Mouse (Mus musculus): ENCODE data around the gene Lsm11. TPM values are rescaled to one million over a fixed set of nuclear protein-coding genes. Genes with fewer than 3 reads are reported as not detected.

Lsm11 gene
- total RNA-seq, 2 experiments from 2014 or later, result 35.5 to 37.0 TPM

DNA sequence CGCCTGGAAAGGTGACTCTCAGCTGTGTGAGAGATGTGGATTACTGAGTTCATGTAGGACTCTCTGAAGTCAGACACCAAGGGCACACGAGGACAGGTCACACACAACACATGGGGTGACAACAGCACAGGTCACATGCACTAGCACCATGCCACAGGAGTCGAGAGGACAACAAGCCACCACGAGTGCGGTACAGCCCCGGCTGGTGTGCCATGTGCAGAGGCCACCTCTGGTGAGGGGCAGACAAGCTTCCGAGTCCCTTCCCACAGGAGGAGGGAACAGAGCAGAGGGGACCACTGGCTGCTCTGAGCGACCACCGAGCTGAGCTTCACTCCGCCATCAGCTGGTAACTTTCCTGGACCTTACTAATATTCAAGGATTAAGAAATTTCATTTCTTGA lies 12.0 kb downstream of the Lsm11 start:
- DNase-seq (ENCODE audit: extremely low spot score in 1 of 2, low spot score in 1 of 2), result no peak

GRCm38 (mm10) chr11:45929541-45929940 lies 15.2 kb downstream of the Lsm11 start:
- DNase-seq (ENCODE audit: extremely low spot score in 1 of 2, low spot score in 1 of 2), result no peak

DNA sequence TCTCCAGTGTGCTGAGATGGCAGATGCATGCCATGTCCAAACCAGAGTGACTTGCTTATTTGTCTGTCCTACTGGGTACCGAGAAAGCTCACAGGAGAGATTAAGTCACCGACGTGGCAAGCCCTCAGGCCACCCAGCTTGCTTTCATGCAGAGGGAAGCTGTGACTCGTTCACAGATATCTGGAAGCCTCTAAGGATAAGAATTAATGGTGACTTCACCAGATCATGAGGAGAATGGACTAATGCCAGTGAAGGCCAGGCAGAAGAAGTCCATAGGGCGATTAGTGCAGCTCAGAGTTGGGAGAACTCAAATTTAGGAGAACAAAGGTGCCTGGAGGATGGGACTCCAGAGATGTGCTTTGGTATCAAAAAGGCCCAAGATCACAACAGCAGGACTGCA lies 17.3 kb downstream of the Lsm11 start:
- DNase-seq (ENCODE audit: extremely low spot score in 1 of 2, low spot score in 1 of 2), result no peak

- DNase-seq (ENCODE audit: extremely low spot score in 1 of 2, low spot score in 1 of 2), result peak; percentile 59 to 72
Measured at GRCm38 (mm10) chr11:45926640-45927082, 18.1 kb downstream of the Lsm11 start.

DNA sequence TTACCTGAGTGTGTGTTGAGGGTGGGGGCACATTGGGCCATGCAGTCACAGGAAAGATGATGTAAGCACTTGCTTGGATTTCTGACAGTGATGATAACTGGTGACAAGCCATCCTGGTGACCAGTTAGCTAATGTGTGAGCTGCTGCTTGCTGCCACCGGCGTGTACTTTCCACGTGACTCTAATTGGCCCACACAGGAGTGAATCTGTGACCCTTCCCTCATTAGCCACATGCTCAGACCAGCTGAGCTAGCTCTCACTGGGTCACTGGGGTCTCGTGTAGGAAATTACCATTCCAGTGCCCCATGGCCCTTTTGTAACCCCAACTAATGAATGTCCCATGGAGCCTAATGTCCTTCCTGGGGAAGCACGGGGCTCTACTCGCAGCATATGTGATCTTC lies 19.3 kb downstream of the Lsm11 start:
- no peak for DNase-seq (ENCODE audit: extremely low spot score in 1 of 2, low spot score in 1 of 2)

GRCm38 (mm10) chr11:45921480-45921898 lies 23.2 kb downstream of the Lsm11 start:
- DNase-seq (ENCODE audit: extremely low spot score in 1 of 2, low spot score in 1 of 2), result no peak

GRCm38 (mm10) chr11:45921026-45921425 lies 23.7 kb downstream of the Lsm11 start:
- no peak for DNase-seq (ENCODE audit: extremely low spot score in 1 of 2, low spot score in 1 of 2)

GRCm38 (mm10) chr11:45918836-45919235 lies 25.9 kb downstream of the Lsm11 start:
- DNase-seq (ENCODE audit: extremely low spot score in 1 of 2, low spot score in 1 of 2), result no peak

DNA sequence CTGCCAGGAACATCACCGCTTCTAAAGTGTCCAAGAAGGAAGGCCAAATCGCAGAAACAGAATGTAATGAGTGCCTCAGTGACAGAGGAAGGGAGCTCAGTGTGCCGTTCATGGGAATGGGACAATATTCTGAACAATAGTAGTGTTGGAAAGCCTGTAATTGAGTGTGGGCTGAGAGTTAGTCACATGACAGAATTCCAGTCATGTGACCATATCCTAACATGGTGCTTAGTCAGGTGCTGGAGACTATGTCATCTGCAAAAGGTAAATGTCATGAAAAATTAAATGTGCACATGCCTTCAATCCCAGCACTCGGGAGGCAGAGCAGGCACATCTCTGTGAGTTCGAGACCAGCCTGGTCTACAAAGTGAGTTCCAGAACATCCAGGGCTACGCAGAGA lies 26.7 kb downstream of the Lsm11 start:
- no peak for DNase-seq (ENCODE audit: extremely low spot score in 1 of 2, low spot score in 1 of 2)

DNA sequence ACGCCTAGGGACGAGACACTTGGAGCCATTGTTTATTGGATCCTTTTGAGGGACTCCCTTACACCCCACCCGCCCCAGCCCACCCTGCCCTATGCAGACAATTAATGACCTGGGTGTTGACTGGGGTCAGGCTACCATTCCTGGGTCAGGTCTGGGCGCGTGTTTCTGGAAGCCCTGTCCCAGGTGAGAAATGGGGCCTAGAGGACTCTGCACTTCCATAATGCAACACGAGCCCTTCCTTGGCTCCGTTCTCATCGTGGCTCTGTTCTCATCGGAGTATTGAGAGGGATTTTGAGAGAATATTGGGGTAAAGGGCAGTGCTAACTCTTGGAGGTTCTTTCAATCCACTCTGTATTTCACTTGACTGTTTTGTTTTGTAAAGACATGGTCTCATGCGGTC lies 28.5 kb downstream of the Lsm11 start:
- no peak for DNase-seq (ENCODE audit: extremely low spot score in 1 of 2, low spot score in 1 of 2)

DNA sequence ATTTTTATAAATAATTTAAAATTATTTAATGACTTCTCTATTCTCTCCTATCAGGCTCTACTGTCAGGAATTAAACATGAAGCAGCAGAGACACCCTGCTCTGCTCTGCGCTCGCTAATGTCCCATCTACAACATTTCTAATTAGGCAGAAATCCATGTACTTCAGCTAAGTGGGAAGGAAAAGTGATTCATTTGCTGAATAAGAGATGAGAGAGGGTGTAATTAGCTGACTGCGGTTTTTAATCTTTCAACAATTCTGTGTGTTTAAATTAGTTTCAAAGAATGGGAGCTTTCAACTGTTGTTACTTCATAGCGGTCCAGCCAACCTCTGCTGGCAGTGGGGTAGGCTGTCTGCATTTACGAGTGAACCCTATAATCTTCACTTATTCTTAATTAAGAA lies 34.0 kb downstream of the Lsm11 start:
- no peak for DNase-seq (ENCODE audit: extremely low spot score in 1 of 2, low spot score in 1 of 2)

GRCm38 (mm10) chr11:45908894-45909293 lies 35.8 kb downstream of the Lsm11 start:
- no peak for DNase-seq (ENCODE audit: extremely low spot score in 1 of 2, low spot score in 1 of 2)

DNA sequence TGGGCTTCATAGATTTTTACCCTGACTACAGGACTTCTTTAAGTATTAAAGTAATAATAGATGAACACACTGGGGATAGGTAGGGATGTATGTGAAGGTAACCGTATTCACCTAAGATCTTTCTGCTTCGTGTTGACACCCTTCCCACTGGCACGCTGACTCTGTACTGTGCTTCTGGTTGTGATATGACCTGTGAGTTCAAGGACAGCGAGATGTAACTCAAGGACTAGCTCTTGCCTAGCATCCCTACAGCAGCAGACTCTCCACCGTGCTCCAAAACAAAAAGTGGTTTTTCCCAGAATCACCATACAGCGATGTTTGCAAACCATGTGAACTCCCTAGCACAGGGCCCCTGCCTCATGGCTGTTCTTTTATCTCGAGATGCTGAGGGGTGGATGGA lies 36.7 kb downstream of the Lsm11 start:
- no peak for DNase-seq (ENCODE audit: extremely low spot score in 1 of 2, low spot score in 1 of 2)

GRCm38 (mm10) chr11:45907301-45907700 lies 37.4 kb downstream of the Lsm11 start:
- DNase-seq (ENCODE audit: extremely low spot score in 1 of 2, low spot score in 1 of 2), result no peak

DNA sequence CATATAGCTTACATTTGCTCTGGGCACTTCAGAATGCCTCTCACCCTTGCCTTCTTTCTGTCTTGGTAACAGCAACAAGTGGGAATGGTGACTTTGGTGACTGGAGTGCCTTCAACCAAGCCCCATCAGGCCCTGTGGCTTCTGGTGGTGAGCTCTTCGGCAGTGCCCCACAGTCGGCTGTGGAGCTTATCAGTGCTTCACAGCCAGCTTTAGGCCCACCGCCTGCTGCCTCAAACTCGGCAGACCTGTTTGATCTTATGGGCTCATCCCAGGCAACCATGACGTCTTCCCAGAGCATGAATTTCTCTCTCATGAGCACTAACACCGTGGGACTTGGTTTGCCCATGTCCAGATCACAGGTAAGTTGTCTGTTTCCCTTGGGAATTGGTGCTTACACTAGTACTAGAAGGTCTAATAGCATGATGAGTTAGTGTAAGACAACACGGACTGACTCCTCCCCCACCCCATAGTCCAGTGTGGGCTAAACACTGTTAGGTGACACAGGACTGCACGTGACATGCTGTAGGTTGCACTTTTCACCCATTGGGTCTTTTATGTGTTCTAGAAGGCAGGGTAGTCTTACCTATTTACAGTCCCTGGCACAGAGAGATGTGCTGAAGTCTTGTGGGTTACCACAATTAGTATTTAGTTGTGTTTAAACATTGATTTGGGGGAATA lies 38.5 kb downstream of the Lsm11 start:
- no peak for DNase-seq (ENCODE audit: extremely low spot score in 1 of 2, low spot score in 1 of 2)

DNA sequence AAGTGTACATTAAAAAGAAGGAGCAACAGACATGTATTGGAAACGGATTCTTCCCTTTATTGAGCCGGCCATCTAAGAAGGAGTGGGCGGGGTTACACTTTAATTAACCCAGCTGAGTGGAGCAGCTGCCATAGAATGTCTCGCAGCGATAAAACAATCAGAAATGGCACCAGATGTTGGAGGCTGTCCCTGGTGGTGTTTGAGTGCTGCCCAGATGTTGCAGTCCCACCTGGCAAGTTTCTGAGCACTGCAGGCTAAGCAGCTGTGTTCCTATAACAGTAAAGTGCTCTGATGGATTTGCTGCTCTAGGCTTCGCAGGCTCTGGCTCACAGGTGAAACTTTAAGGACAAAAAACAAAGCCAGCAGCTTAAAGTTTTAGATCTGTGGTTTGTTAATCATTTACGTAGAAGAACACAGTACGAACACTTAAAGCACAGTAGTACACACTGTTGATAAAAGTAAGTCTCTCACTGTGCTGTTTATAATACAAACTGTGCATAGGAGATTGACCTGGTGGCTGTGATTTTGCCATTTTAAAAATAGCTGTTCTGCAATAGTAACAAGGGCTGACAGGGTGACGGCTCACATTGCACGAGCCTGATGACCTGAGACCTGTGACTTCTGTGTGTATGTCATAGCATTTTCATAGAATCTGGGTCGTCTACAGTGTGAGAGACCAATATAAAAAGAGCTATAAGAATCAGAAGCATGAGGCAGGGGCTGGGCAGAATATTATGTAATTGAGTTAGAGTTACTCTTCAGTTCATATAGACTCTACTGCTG lies 44.3 kb downstream of the Lsm11 start:
- DNase-seq (ENCODE audit: extremely low spot score in 1 of 2, low spot score in 1 of 2), result no peak

- no peak for DNase-seq (ENCODE audit: extremely low spot score in 1 of 2, low spot score in 1 of 2)
Measured at GRCm38 (mm10) chr11:45897392-45897791, 47.3 kb downstream of the Lsm11 start.

GRCm38 (mm10) chr11:45892861-45893360 lies 51.8 kb downstream of the Lsm11 start:
- DNase-seq (ENCODE audit: extremely low spot score in 1 of 2, low spot score in 1 of 2), result no peak

- no peak for DNase-seq (ENCODE audit: extremely low spot score in 1 of 2, low spot score in 1 of 2)
Measured at GRCm38 (mm10) chr11:45890423-45890822, 54.3 kb downstream of the Lsm11 start.

- DNase-seq (ENCODE audit: extremely low spot score in 1 of 2, low spot score in 1 of 2), result no peak
Measured at GRCm38 (mm10) chr11:45889981-45890380, 54.8 kb downstream of the Lsm11 start.

- no peak for DNase-seq (ENCODE audit: extremely low spot score in 1 of 2, low spot score in 1 of 2)
Measured at GRCm38 (mm10) chr11:45888471-45889030, 56.2 kb downstream of the Lsm11 start.

All from layer of hippocampus, postnatal 25 days (tissue).